Mouse (Mus musculus) v-Abl transformed pro-B cells (cell line): ENCODE measurements at regions not wholly inside any gene's neighbourhood (a gene's known extent, or its start where the extent isn't known, plus 50 kb on each side); places are given as distances from the start of the nearest gene placed in this dataset.

Experiments
- in situ Hi-C, 2 experiments: fragments of 400-800 bp; cut with MboI; formaldehyde crosslinking; loops; one replicate each; pipeline ENCODE4 v1.15.1; 2025; ENCODE audit not compliant: unreplicated experiment in 2 of 2

GRCm38 (mm10) chr13:32547126-32547525 lies 208.6 kb upstream of the Gmds start:
- in situ Hi-C loops, result no loop called here

DNA sequence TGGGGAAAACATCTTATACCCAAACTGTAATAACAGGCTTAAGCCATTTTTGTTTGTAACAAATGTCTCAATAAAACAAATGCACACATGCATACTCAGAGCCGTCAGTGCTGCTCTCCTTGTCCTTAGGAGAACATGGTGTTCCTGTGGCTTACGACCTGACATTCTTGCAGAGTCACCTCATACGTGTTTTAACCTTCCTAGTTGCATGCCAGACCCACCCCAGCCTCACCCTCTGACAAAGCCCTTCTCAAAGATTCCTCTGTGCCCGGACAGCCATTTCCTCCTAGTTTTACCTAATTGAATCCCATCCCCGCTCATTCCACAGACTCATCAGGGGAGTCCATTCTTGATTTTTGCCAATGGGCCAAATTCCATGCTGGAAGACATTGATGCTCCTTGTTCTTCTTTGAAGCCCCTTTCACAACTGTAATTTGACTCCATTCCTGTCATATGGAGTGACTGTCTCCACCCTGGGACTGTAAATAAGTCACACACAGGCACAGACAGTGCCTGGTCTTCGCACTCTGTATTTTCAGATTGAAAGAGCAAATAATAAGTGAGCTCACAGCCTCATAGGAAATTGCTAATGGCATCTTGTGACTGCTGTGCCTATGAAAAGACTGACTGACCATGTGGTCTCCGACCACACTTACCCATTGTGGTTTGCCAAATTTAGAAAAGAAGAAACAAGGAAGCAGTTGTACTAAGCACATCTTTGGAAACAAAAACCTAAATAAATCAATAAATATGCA lies 206.6 kb upstream of the Gmds start:
- in situ Hi-C loops, result no loop called here

- in situ Hi-C loops, result no loop called here
Measured at GRCm38 (mm10) chr13:32541611-32542010, 203.1 kb upstream of the Gmds start.

- in situ Hi-C loops, result no loop called here
Measured at GRCm38 (mm10) chr13:32536241-32536640, 197.7 kb upstream of the Gmds start.

GRCm38 (mm10) chr13:32535602-32536001 lies 197.1 kb upstream of the Gmds start:
- in situ Hi-C loops, result no loop called here

- in situ Hi-C loops, result no loop called here
Measured at GRCm38 (mm10) chr13:32530926-32531512, 192.5 kb upstream of the Gmds start.

DNA sequence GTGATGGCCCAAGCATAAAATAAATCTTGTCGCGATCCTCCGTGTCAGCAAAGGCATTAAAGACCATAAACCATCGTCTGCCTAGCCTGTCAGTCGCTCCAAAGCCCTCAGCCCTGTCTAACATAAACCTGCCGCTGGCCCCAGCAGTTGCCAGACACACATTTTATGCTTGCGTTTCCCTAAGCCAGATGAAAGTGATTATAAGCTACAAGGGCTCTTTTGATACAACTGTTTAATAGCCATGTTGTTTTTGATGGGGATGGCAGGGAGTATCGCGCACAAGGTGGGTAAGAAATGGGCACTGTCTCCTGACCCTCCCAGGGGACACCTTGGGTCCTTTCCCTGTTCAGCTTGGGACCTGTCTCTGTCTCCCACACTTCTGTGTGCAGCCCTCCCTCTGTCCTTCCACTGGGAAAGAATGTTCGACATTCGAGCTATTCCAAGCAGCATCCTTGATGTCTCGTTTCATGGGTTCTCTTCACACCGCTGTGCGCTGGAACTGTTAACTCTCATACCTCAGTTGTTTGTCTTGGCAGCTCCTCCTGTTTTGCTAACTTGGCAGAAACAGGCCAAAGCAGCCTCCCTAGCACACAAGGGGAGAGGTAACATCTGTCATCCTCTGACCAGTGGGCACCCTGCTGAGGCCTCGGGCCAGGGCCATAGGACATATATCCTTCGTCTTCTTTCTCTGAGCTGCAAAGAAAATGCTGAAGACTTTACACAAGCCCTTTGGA lies 180.2 kb upstream of the Gmds start:
- in situ Hi-C loops, result no loop called here

DNA sequence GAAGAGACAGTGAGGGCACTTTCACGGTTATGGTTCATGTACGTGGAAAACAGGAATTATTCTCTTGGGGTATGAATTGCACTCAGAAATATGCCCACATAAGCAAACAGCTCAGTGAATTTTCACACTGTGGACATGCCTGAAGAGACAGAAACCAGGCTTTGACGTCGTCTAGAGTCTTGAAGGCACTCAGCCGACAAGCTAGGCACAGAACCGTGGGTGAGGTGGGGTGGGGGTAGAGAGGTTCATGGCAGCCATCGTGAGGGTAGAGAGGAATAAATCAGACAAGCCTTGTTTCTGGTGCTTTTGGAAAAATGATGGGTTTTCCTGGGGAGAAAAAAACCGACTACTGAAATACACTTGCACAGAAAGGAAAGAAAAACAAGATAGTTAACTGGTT lies 179.0 kb upstream of the Gmds start:
- in situ Hi-C loops, result no loop called here

DNA sequence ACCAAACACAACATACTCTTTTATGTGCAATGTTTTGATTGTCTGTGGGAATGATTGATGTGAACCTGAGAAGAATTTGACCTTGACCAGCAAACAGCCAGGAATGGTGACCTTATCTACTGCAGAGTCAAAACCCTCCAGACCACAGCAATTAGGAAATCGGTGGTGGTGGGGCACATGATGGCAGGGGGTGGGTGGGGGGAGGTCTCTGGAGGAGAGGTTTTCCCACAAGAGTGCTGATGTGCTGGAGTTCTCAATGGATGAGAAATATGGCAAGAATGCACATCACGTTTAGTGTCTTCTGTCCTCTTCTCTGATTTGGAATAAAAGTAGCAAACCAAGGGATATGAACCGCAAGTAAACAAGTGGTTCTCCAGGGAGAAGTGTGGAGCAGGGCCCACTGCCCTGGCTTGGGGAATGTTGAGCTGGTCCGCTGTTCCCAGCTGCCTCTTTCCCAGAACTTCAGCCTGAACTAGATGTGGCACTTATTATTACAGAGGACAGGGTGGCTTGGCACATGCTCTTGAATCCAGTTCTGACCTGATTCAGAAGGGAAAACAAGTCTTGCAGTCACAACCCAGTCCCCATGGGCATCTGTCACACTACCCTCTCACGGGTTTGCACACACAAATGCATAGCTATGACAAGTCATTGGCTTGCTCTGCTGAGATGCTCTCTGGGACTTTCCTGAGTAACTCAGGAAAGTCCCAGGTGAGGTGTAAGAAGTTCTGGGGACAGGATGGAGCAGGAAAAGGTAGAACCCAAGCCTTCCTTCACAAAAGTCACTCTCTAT lies 170.9 kb upstream of the Gmds start:
- in situ Hi-C loops, result no loop called here

- in situ Hi-C loops, result no loop called here
Measured at GRCm38 (mm10) chr13:32508447-32508846, 169.9 kb upstream of the Gmds start.

DNA sequence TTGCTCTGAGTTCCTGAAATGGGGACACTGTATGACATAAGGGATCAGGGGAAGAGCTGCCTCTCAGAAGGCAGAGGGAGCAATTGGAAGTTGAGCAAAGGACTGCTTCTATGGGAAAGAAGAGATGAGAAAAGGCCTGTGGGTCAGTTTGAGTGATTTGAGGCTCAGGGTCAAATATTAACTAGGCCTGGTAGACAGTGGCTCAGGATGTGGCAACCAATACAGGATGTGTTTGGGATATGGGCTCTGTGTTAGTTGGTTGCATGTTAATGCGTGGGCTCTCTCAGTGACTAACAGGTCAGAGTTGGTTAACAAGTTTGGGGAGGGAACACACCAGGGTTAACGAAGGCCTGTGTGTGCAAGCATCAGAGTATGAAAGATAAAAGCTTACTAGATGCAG lies 169.3 kb upstream of the Gmds start:
- in situ Hi-C loops, result no loop called here

GRCm38 (mm10) chr13:32498205-32498790 lies 159.8 kb upstream of the Gmds start:
- in situ Hi-C loops, result loop anchor here (10.0 kb wide), 3 partner anchors 107 to 693 kb away; partner anchors contain the start of gene Foxc1 (in 1 of the 2)

- in situ Hi-C loops, result loop anchor here (10.0 kb wide), 3 partner anchors 109 to 691 kb away; partner anchors contain the start of gene Foxc1 (in 1 of the 2)
Measured at GRCm38 (mm10) chr13:32496263-32496662, 157.7 kb upstream of the Gmds start.

- in situ Hi-C loops, result loop anchor here (10.0 kb wide), 3 partner anchors 110 to 690 kb away; partner anchors contain the start of gene Foxc1 (in 1 of the 2)
Measured at GRCm38 (mm10) chr13:32495063-32495462, 156.5 kb upstream of the Gmds start.

- in situ Hi-C loops, result loop anchor here (5.0 to 10.0 kb wide), 5 partner anchors 82 to 689 kb away; partner anchors contain the start of gene Foxc1 (in 1 of the 2)
Measured at GRCm38 (mm10) chr13:32493806-32494205, 155.3 kb upstream of the Gmds start.

DNA sequence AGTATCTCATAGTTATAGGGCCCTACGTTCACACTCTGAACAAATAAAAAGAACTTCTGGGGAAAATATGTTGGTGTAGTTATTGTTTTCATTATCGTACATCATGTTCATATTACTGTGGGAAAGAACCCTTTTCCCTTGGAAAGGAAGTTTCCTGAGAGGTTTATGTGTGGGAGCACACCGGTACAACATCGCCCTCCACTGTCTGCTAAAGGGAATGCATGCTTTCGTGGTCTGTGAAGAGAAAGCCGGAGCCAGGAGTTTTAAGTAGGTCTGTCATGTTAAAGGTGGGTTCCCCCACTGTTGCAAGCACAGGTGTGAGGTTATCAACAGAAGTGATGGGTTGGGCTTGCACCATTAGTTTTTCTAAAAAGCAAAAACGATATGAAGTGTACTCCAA lies 154.8 kb upstream of the Gmds start:
- in situ Hi-C loops, result loop anchor here (5.0 to 10.0 kb wide), 5 partner anchors 81 to 689 kb away; partner anchors contain the start of gene Foxc1 (in 1 of the 2)

DNA sequence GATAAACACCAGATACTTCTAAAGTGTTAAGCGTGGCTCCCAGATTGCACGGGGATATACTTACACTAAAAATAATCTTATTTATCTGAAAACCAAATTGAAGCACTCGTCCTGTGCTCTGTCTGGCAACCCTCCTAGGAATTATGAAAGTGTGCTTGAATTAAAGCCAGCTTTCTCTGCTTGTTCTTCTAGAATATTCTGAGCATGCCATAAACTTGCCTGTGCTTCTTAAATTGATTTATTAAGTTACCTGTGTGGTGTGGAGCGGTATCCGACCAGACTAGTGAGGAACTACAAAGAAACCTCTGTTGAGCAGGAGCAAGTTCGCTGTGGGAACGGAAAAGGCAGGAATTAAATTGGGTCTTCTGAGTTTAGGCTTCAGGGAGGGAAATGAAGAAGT lies 154.0 kb upstream of the Gmds start:
- in situ Hi-C loops, result loop anchor here (5.0 to 10.0 kb wide), 5 partner anchors 80 to 688 kb away; partner anchors contain the start of gene Foxc1 (in 1 of the 2)

DNA sequence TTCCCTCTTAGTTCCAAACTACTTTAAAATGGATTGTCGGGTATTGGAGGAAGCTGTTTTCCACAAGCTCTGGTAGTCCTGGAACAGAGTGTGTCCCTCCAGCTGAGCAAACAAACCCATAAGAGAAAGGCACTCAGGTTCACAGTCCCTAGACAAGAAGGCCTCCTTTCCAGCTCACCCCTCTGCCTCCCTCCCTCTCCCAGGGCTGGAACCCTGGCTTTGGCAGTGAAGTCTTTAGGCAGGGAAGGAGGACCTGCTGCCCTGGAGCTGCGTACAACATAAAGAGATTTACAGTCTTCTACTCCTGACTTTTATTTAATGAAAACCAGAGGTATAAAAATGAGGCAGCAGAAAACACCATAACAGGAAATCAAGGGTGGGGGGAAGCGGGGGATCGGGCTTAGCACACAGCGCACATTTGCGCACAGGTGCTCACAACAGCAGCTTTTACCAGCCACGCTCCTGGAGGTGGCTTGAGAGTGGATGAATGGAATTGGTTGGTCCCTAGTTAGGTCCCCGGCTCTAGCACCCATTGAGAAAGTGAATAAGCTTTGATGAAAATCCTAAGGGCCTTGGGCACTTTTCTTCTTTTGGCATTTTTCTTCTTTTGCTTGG lies 143.0 kb upstream of the Gmds start:
- in situ Hi-C loops, result no loop called here

DNA sequence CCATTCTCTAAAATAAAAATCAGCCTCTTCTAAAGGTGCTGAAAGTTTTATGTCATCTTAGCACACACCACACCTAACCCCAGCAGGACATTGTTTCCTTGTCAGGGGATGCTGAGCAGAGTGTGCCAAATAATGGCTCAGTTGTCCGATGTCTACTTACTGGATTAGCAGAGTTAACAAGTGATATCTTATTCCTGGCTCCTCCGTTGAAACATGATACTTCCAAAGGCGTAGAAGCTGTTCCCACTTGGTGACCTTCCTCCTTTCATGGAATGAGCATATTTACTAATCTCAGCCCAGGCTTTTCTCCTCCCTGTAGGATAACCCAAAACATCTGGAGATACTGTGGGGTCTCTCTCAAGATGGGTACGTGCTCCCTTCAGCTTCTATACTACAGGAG lies 141.5 kb upstream of the Gmds start:
- in situ Hi-C loops, result no loop called here
